Mouse (Mus musculus) intestine, embryonic 16.5 days (tissue): ENCODE measurements around the gene Cr1l. TPM values are rescaled to one million over a fixed set of nuclear protein-coding genes. Genes with fewer than 3 reads are reported as not detected.
A peak's percentile ranks its signal among the peaks of the same experiment; 100 is the strongest.

ENCODE experiments used
- ATAC-seq: fragments of 200-750 bp; cut with Nextera tagmentation; 2 replicates; pipeline ENCODE4 v1.8.0; 2017; ENCODE audit warnings: moderate TSS enrichment, moderate library complexity
- H3K27ac ChIP-seq: fragments of 300-500 bp; sonication (generic); 2 replicates; pipeline ENCODE4 v1.5.1; 2014; ENCODE audit warnings: mild to moderate bottlenecking, low read length
- H3K27me3 ChIP-seq: fragments of 300-500 bp; sonication (generic); replicated peaks from 2 replicates; pipeline ENCODE4 v1.6.1; 2014; ENCODE audit warnings: low read length, control low read depth, mixed read lengths; ENCODE audit not compliant: control insufficient read depth, insufficient read depth
- H3K36me3 ChIP-seq: fragments of 300-500 bp; sonication (generic); 2 replicates; pipeline ENCODE4 v1.6.1; 2014; ENCODE audit warnings: low read length, control low read depth; ENCODE audit not compliant: control insufficient read depth, insufficient read depth
- H3K4me1 ChIP-seq: fragments of 300-500 bp; sonication (generic); 2 replicates; pipeline ENCODE4 v1.6.1; 2014; ENCODE audit warnings: low read length, control low read depth, mixed read lengths; ENCODE audit not compliant: control insufficient read depth, insufficient read depth
- H3K4me2 ChIP-seq: fragments of 300-500 bp; sonication (generic); 2 replicates; pipeline ENCODE4 v1.6.1; 2014; ENCODE audit warnings: low read depth, low read length, control low read depth
- H3K4me3 ChIP-seq: fragments of 300-500 bp; sonication (generic); 2 replicates; pipeline ENCODE4 v1.5.1; 2014; ENCODE audit warnings: mild to moderate bottlenecking, low read length
- H3K9ac ChIP-seq: fragments of 300-500 bp; sonication (generic); 2 replicates; pipeline ENCODE4 v1.6.1; 2014; ENCODE audit warnings: low read depth, low read length
- H3K9me3 ChIP-seq: fragments of 300-500 bp; sonication (generic); 2 replicates; pipeline ENCODE4 v1.6.1; 2016; ENCODE audit warnings: low read length, control low read depth; ENCODE audit not compliant: control insufficient read depth
- WGBS: fragments of 180-500 bp; shearing (Covaris S2); extraction: QIAGEN DNeasy Blood & Tissue Kit; methylation state at CpG from one replicate; pipeline ENCODE4 v1.1.7; 2014; 5-methylcytosine and 5-hydroxymethylcytosine counted together
- polyA plus RNA-seq: library from polyadenylated mRNA; unstranded; fragments of >200 nt; fragmentation: Nextera tagmentation; extraction: Ambion mirVana; gene quantifications from 2 replicates; pipeline ENCODE4 v1.2.1, GENCODE M21; 2015

Cr1l gene
- 77.0 and 78.2 TPM in 2 replicates for polyA plus RNA-seq

- H3K4me2 ChIP-seq = peak within 1 kb of the TSS; percentile 57
- no peaks in the 10 kb centered on the region for H3K9me3 ChIP-seq
- no peaks in the 10 kb centered on the region for H3K4me1 ChIP-seq
- under 1% methylated on average over 31 of the region's 31 CpGs for WGBS
- H3K4me3 ChIP-seq = peak within 1 kb of the TSS; percentile 69
- peak within 1 kb of the TSS; percentile 84 for H3K9ac ChIP-seq
- peak; percentile 100 for ATAC-seq
- 0 out of 2 replicates have a peak, but pooled peaks cover 3% of the 10 kb centered on the region for H3K36me3 ChIP-seq
- peak within 1 kb of the TSS; percentile 95 for H3K27ac ChIP-seq
- no peaks in the 10 kb centered on the region for H3K27me3 ChIP-seq
These were observed at the start of gene Cr1l for GRCm38 (mm10) chr1:195130953-195131674. Gene Cr1l, minus strand, starts transcription at chr1:195131586.

GRCm38 (mm10) chr1:195175980-195176931, 44.9 kb upstream of the Cr1l start, which contains the start of gene Cr2:
Gene Cr2, minus strand, starts transcription at chr1:195176716.
- no peaks in the 10 kb centered on the region; the same call in 1 of the 2 replicates for H3K27me3 ChIP-seq
- H3K9me3 ChIP-seq = no peaks in the 10 kb centered on the region
- peak; percentile 91 for ATAC-seq
- peak within 1 kb of the TSS; percentile 55 for H3K4me2 ChIP-seq
- H3K27ac ChIP-seq = no peak within 1 kb of the TSS
- H3K36me3 ChIP-seq = no peaks in the 10 kb centered on the region
- peak within 1 kb of the TSS; percentile 31 for H3K4me3 ChIP-seq
- peak within 1 kb of the TSS; percentile 53 for H3K9ac ChIP-seq
- H3K4me1 ChIP-seq = 0 out of 2 replicates have a peak, but pooled peaks cover 3% of the 10 kb centered on the region
- 9% methylated on average over 20 of the region's 20 CpGs for WGBS

GRCm38 (mm10) chr1:195164996-195165755, 33.8 kb upstream of the Cr1l start:
- 78% methylated on average over 9 of the region's 9 CpGs for WGBS
- Histone ChIP-seq H3K27ac (no peak overlapping the region), H3K9ac (no peak overlapping the region), H3K36me3 (no peaks in the 10 kb centered on the region), H3K4me3 (no peak overlapping the region), H3K4me1 (no peaks in the 10 kb centered on the region), H3K9me3 (no peaks in the 10 kb centered on the region), H3K4me2 (no peak overlapping the region), H3K27me3 (no peaks in the 10 kb centered on the region)
- ATAC-seq = no peak

GRCm38 (mm10) chr1:195132070-195132469, 684 bp upstream of the Cr1l start:
- Histone ChIP-seq H3K4me2 (peak overlapping the region; percentile 57; the same call in 1 of the 2 replicates), H3K36me3 (0 out of 2 replicates have a peak, but pooled peaks cover 3% of the 10 kb centered on the region), H3K9me3 (no peaks in the 10 kb centered on the region), H3K4me1 (no peaks in the 10 kb centered on the region), H3K9ac (no peak overlapping the region), H3K27me3 (no peaks in the 10 kb centered on the region), H3K27ac (no peak overlapping the region; the same call in 1 of the 2 replicates), H3K4me3 (peak overlapping the region; percentile 69; the same call in 1 of the 2 replicates)
- ATAC-seq = no peak
- WGBS = 49% methylated on average over 3 of the region's 3 CpGs

- H3K9me3 ChIP-seq = no peaks in the 10 kb centered on the region
- ATAC-seq = no peak
- H3K4me1 ChIP-seq = no peaks in the 10 kb centered on the region
- 0 out of 2 replicates have a peak, but pooled peaks cover 3% of the 10 kb centered on the region for H3K36me3 ChIP-seq
- H3K4me2 ChIP-seq = peak overlapping the region; percentile 57
- H3K27me3 ChIP-seq = no peaks in the 10 kb centered on the region
- H3K27ac ChIP-seq = peak overlapping the region; percentile 95
- H3K4me3 ChIP-seq = peak overlapping the region; percentile 69
- 26% methylated on average over 4 of the region's 4 CpGs for WGBS
- H3K9ac ChIP-seq = peak overlapping the region; percentile 84
These were observed 259 bp upstream of the Cr1l start for GRCm38 (mm10) chr1:195131675-195132015.

- Histone ChIP-seq H3K4me3 (peak overlapping the region; percentile 69), H3K27ac (peak overlapping the region; percentile 95; the same call in 1 of the 2 replicates), H3K9ac (peak overlapping the region; percentile 84), H3K36me3 (0 out of 2 replicates have a peak, but pooled peaks cover 3% of the 10 kb centered on the region), H3K27me3 (no peaks in the 10 kb centered on the region), H3K9me3 (no peaks in the 10 kb centered on the region), H3K4me2 (peak overlapping the region; percentile 57), H3K4me1 (no peaks in the 10 kb centered on the region)
- 10% methylated on average over 2 of the region's 2 CpGs for WGBS
- ATAC-seq = peak; percentile 30; the same call in 1 of the 2 replicates
These were observed 907 bp downstream of the Cr1l start for GRCm38 (mm10) chr1:195130479-195130878.

- Histone ChIP-seq H3K36me3 (0 out of 2 replicates have a peak, but pooled peaks cover 3% of the 10 kb centered on the region), H3K9me3 (no peaks in the 10 kb centered on the region), H3K4me2 (peak overlapping the region; percentile 20; the same call in 1 of the 2 replicates), H3K4me1 (no peaks in the 10 kb centered on the region), H3K4me3 (no peak overlapping the region), H3K27me3 (no peaks in the 10 kb centered on the region), H3K27ac (no peak overlapping the region), H3K9ac (no peak overlapping the region)
- 82% methylated on average over 1 of the region's 1 CpGs for WGBS
- no peak for ATAC-seq
These were observed 1.5 kb downstream of the Cr1l start for GRCm38 (mm10) chr1:195129867-195130266.

- Histone ChIP-seq H3K4me1 (no peaks in the 10 kb centered on the region), H3K27ac (no peak overlapping the region), H3K4me2 (no peak overlapping the region), H3K27me3 (no peaks in the 10 kb centered on the region), H3K36me3 (peaks cover 2% of the 10 kb centered on the region; the same call in 1 of the 2 replicates), H3K9me3 (no peaks in the 10 kb centered on the region), H3K9ac (no peak overlapping the region), H3K4me3 (no peak overlapping the region)
- ATAC-seq = no peak
- 93% methylated on average over 1 of the region's 1 CpGs for WGBS
These were observed 17.0 kb downstream of the Cr1l start for GRCm38 (mm10) chr1:195114414-195114813.
